Mouse (Mus musculus) erythroblast, embryonic 14.5 days (primary cell): ENCODE measurements around the gene Vezt.

ENCODE experiments used
- GATA1 ChIP-seq: IDR thresholded peaks from 2 replicates; pipeline ENCODE4 v1.6.1; 2012; ENCODE audit warnings: low read length, inconsistent platforms, mixed read lengths
- TAL1 ChIP-seq: IDR thresholded peaks from 3 replicates; pipeline ENCODE4 v1.6.1; 2012; ENCODE audit warnings: low read length, inconsistent platforms, mixed read lengths

GRCm38 (mm10) chr10:94031164-94031563 is 4.5 kb downstream of the Vezt start:
- TF ChIP-seq GATA1 = no peak
- no peak for TF ChIP-seq TAL1
